32 mouse cellular contexts compared by ENCODE assay signal in genomic region chr17:12710976-12711375, GRCm38 (mm10). TPM values are rescaled to one million over a fixed set of nuclear protein-coding genes. Genes with fewer than 3 reads are reported as not detected.
DNase-seq lines count a peak whose midpoint lies in the region; ATAC-seq and TF ChIP-seq lines count a peak whose summit lies in the region.
"Had no signal": no experiment of that assay in that cellular context is flagged by ENCODE, and none has a peak within 500 bp of the region (broad histone marks: within the 10 kb centered on the region; RNA-seq: fewer than 3 reads in every experiment).

No protein-coding gene starts in this region.

- 0 out of 2 replicates have a peak overlapping the region, but pooled peaks have one; percentile 7 for H3K4me2 ChIP-seq in embryonic facial prominence, embryonic 13.5 days
- H3K4me2 ChIP-seq in heart, embryonic 13.5 days, result no peak overlapping the region
- H3K4me2 ChIP-seq in embryonic facial prominence, embryonic 14.5 days (ENCODE audit: low read depth, low read length), result no peak overlapping the region
- H3K4me2 ChIP-seq: forebrain, embryonic 12.5 days; forebrain, embryonic 15.5 days; heart, embryonic 15.5 days; hindbrain, embryonic 14.5 days had no signal

- H3K27me3 ChIP-seq in embryonic facial prominence, embryonic 13.5 days, result no peaks in the 10 kb centered on the region
- no peaks in the 10 kb centered on the region for H3K27me3 ChIP-seq in embryonic facial prominence, embryonic 10.5 days (replicated peaks; ENCODE audit: low read depth, poor library complexity, severe bottlenecking)
- no peaks in the 10 kb centered on the region for H3K27me3 ChIP-seq in heart, embryonic 13.5 days (replicated peaks)
- no peaks in the 10 kb centered on the region for H3K27me3 ChIP-seq in heart, adult 2 months (ENCODE audit: control insufficient read depth, insufficient read depth, low read length)
- no peaks in the 10 kb centered on the region for H3K27me3 ChIP-seq in embryonic facial prominence, embryonic 14.5 days (replicated peaks; ENCODE audit: control insufficient read depth, insufficient read depth, low read length)
- H3K27me3 ChIP-seq: CH12.LX; forebrain, embryonic 12.5 days; forebrain, embryonic 15.5 days; heart, embryonic 15.5 days; Patski had no signal

- peak overlapping the region; percentile 32; the same call in 1 of the 2 replicates for H3K9ac ChIP-seq in embryonic facial prominence, embryonic 13.5 days
- no peak overlapping the region for H3K9ac ChIP-seq in heart, embryonic 13.5 days
- no peak overlapping the region for H3K9ac ChIP-seq in heart, adult 2 months (ENCODE audit: low read depth, low read length)
- H3K9ac ChIP-seq in embryonic facial prominence, embryonic 14.5 days (ENCODE audit: low read depth, low read length), result no peak overlapping the region
- H3K9ac ChIP-seq: forebrain, embryonic 12.5 days; forebrain, embryonic 15.5 days; heart, embryonic 15.5 days; hindbrain, embryonic 14.5 days had no signal

- no peak overlapping the region for H3K4me3 ChIP-seq in embryonic facial prominence, embryonic 13.5 days
- H3K4me3 ChIP-seq in embryonic facial prominence, embryonic 10.5 days, result no peak overlapping the region
- H3K4me3 ChIP-seq in heart, embryonic 13.5 days, result no peak overlapping the region
- no peak overlapping the region for H3K4me3 ChIP-seq in heart, adult 2 months
- no peak overlapping the region for H3K4me3 ChIP-seq in embryonic facial prominence, embryonic 14.5 days (ENCODE audit: low read depth, low read length)
- H3K4me3 ChIP-seq: erythroblast, embryonic 14.5 days; forebrain, embryonic 12.5 days; forebrain, embryonic 15.5 days; heart, embryonic 15.5 days had no signal

- peak; percentile 74 for DNase-seq in adrenal gland, adult 2 months
- no peak for DNase-seq in adrenal gland, adult 18-20 months (ENCODE audit: low spot score in 2 of 2)
- DNase-seq in embryonic facial prominence, embryonic 10.5 days (ENCODE audit: low spot score), result no peak
- DNase-seq in heart, adult 2 months, result no peak
- DNase-seq in embryonic facial prominence, embryonic 14.5 days (ENCODE audit: low spot score), result no peak
- no peak for DNase-seq in frontal cortex, adult 2 months (ENCODE audit: extremely low spot score in 1 of 2, low spot score in 1 of 2)
- DNase-seq: B cell, adult 2 months; cerebellum, adult 18-20 months; cerebellum, adult 9-11 months; cerebellum, postnatal 25 days; gastrocnemius, postnatal 10 days; gastrocnemius, postnatal 36 days; heart, postnatal 10 days; heart, postnatal 36 days; kidney, adult 18-20 months; kidney, adult 9 months had no signal

- H3K79me2 ChIP-seq in heart, adult 2 months (replicated peaks; ENCODE audit: control insufficient read depth, insufficient read depth, low read length), result no peaks in the 10 kb centered on the region

- peaks cover 44% of the 10 kb centered on the region for H3K4me1 ChIP-seq in embryonic facial prominence, embryonic 13.5 days
- H3K4me1 ChIP-seq in embryonic facial prominence, embryonic 10.5 days, result no peaks in the 10 kb centered on the region
- H3K4me1 ChIP-seq in heart, embryonic 13.5 days, result peaks cover 20% of the 10 kb centered on the region
- peaks cover 3% of the 10 kb centered on the region for H3K4me1 ChIP-seq in heart, adult 2 months (ENCODE audit: control insufficient read depth, insufficient read depth, low read length)
- peaks cover 11% of the 10 kb centered on the region; the same call in 1 of the 2 replicates for H3K4me1 ChIP-seq in embryonic facial prominence, embryonic 14.5 days (ENCODE audit: control insufficient read depth, insufficient read depth, low read length)
- H3K4me1 ChIP-seq: forebrain, embryonic 12.5 days; forebrain, embryonic 15.5 days had no signal

- TF ChIP-seq POLR2A in heart, adult 2 months (IDR thresholded peaks at IDR 0.05; ENCODE audit: insufficient read depth, low read depth, low read length), result no peak

- TF ChIP-seq CTCF in heart, adult 2 months (IDR thresholded peaks at IDR 0.05), result no peak

- intact Hi-C loops in heart, adult 2 months (cut with DNase I), result no loop called here

- H3K27ac ChIP-seq in embryonic facial prominence, embryonic 13.5 days, result peak overlapping the region; percentile 78
- no peak overlapping the region for H3K27ac ChIP-seq in embryonic facial prominence, embryonic 10.5 days (replicated peaks)
- H3K27ac ChIP-seq in heart, embryonic 13.5 days (replicated peaks), result peak overlapping the region; percentile 30; the same call in 1 of the 2 replicates
- no peak overlapping the region for H3K27ac ChIP-seq in heart, adult 2 months
- H3K27ac ChIP-seq in embryonic facial prominence, embryonic 14.5 days (replicated peaks; ENCODE audit: low read depth, low read length), result peak overlapping the region; percentile 44
- H3K27ac ChIP-seq: forebrain, embryonic 12.5 days; forebrain, embryonic 15.5 days; heart, embryonic 15.5 days; hindbrain, embryonic 14.5 days; hindbrain, postnatal 0 days had no signal

- no peak for ATAC-seq in embryonic facial prominence, embryonic 13.5 days (ENCODE audit: insufficient number of reproducible peaks, insufficient read depth, low FRiP score, low TSS enrichment, low read depth)
- ATAC-seq in heart, embryonic 13.5 days (ENCODE audit: extremely low read depth, insufficient number of reproducible peaks, low FRiP score, low TSS enrichment), result no peak
- ATAC-seq in embryonic facial prominence, embryonic 14.5 days (ENCODE audit: low read depth), result no peak
- ATAC-seq: forebrain, embryonic 15.5 days; hindbrain, postnatal 0 days; inflammation-experienced regulatory T-cells, adult 6 months; intestine, embryonic 16.5 days; Patski had no signal

- no peaks in the 10 kb centered on the region for H3K9me3 ChIP-seq in embryonic facial prominence, embryonic 13.5 days
- H3K9me3 ChIP-seq in embryonic facial prominence, embryonic 10.5 days, result no peaks in the 10 kb centered on the region
- H3K9me3 ChIP-seq in heart, embryonic 13.5 days, result no peaks in the 10 kb centered on the region
- no peaks in the 10 kb centered on the region for H3K9me3 ChIP-seq in embryonic facial prominence, embryonic 14.5 days (ENCODE audit: control insufficient read depth, low read length)
- H3K9me3 ChIP-seq: forebrain, embryonic 12.5 days; forebrain, embryonic 15.5 days; G1E; heart, embryonic 15.5 days had no signal

- peaks cover 75% of the 10 kb centered on the region for H3K36me3 ChIP-seq in embryonic facial prominence, embryonic 13.5 days
- peaks cover 95% of the 10 kb centered on the region for H3K36me3 ChIP-seq in embryonic facial prominence, embryonic 10.5 days (replicated peaks)
- peaks cover 100% of the 10 kb centered on the region for H3K36me3 ChIP-seq in heart, embryonic 13.5 days
- H3K36me3 ChIP-seq in heart, adult 2 months (ENCODE audit: control insufficient read depth, insufficient read depth, low read length), result no peaks in the 10 kb centered on the region
- peaks cover 86% of the 10 kb centered on the region for H3K36me3 ChIP-seq in embryonic facial prominence, embryonic 14.5 days (ENCODE audit: control insufficient read depth, insufficient read depth, low read length)

- TF ChIP-seq EP300 in heart, adult 2 months (IDR thresholded peaks at IDR 0.05; ENCODE audit: insufficient read depth, low read depth, low read length), result no peak

- WGBS in embryonic facial prominence, embryonic 13.5 days, result 88% methylated on average over 2 of the region's 2 CpGs
- WGBS in embryonic facial prominence, embryonic 10.5 days, result 91% methylated on average over 2 of the region's 2 CpGs
- 80% methylated on average over 2 of the region's 2 CpGs for WGBS in heart, embryonic 13.5 days
- WGBS in heart, adult 2 months, result 84% methylated on average over 2 of the region's 2 CpGs
- 78% methylated on average over 2 of the region's 2 CpGs for WGBS in embryonic facial prominence, embryonic 14.5 days

RNA-seq across cellular contexts. Expression of gene Slc22a1, which starts 35.3 kb away (rescaled TPM):
- total RNA-seq in adrenal gland, adult 2 months (2021), result 1 to 10 TPM in 1 of 2 experiments, not detected in 1; 1.7 TPM
- 0.11 and 0.29 TPM in 2 replicates for polyA plus RNA-seq in adrenal gland, adult 2 months (2012; rRNA removed)
- total RNA-seq in adrenal gland, adult 18-20 months (2021), result under 1 TPM in 1 of 2 experiments, not detected in 1; 0.43 TPM
- polyA plus RNA-seq in embryonic facial prominence, embryonic 13.5 days (2015; fragmentation: Nextera tagmentation; extraction: Ambion mirVana), result 0.58 TPM in 1 of 2 replicates, not detected in the other
- polyA plus RNA-seq in embryonic facial prominence, embryonic 10.5 days (2016; fragmentation: Nextera tagmentation; extraction: Ambion mirVana), result not detected in 2 replicates
- 12.0 and 15.1 TPM in 2 replicates for polyA plus RNA-seq in heart, embryonic 13.5 days (2015; fragmentation: Nextera tagmentation; extraction: Ambion mirVana)
- 10 to 100 TPM in 1 of 2 experiments, 1 to 10 TPM in 1; 7.9 to 10.8 TPM for total RNA-seq in heart, adult 2 months (2021)
- polyA plus RNA-seq in heart, adult 2 months (2012; rRNA removed), result 2.7 and 9.0 TPM in 2 replicates
- polyA plus RNA-seq in embryonic facial prominence, embryonic 14.5 days (2014; fragmentation: Nextera tagmentation; extraction: Ambion mirVana), result 0.31 and 0.38 TPM in 2 replicates
- polyA plus RNA-seq in frontal cortex, adult 2 months (2012; rRNA removed), result 0.48 and 1.6 TPM in 2 replicates
- total RNA-seq: common myeloid progenitor, adult 5-6 weeks; G1E; gastrocnemius, postnatal 10 days; gastrocnemius, postnatal 36 days; granulocyte monocyte progenitor cell, adult 5-6 weeks had no signal
- polyA plus RNA-seq: erythroblast, embryonic 14.5 days; forebrain, embryonic 15.5 days; hindbrain, embryonic 11.5 days; hindbrain, embryonic 14.5 days; Patski had no signal

RNA-seq across cellular contexts. Expression of gene Igf2r, which starts 58.5 kb away (rescaled TPM):
- total RNA-seq in adrenal gland, adult 2 months (2021), result 10 to 100 TPM; 66.8 to 74.7 TPM
- 21.9 and 23.2 TPM in 2 replicates for polyA plus RNA-seq in adrenal gland, adult 2 months (2012; rRNA removed)
- 10 to 100 TPM; 55.8 to 67.8 TPM for total RNA-seq in adrenal gland, adult 18-20 months (2021)
- 27.9 and 35.4 TPM in 2 replicates for polyA plus RNA-seq in embryonic facial prominence, embryonic 13.5 days (2015; fragmentation: Nextera tagmentation; extraction: Ambion mirVana)
- polyA plus RNA-seq in embryonic facial prominence, embryonic 10.5 days (2016; fragmentation: Nextera tagmentation; extraction: Ambion mirVana), result 25.9 and 27.2 TPM in 2 replicates
- polyA plus RNA-seq in heart, embryonic 13.5 days (2015; fragmentation: Nextera tagmentation; extraction: Ambion mirVana), result 142 and 143 TPM in 2 replicates
- 100 to 1,000 TPM in 1 of 2 experiments, 10 to 100 TPM in 1; 98.9 to 116 TPM for total RNA-seq in heart, adult 2 months (2021)
- polyA plus RNA-seq in heart, adult 2 months (2012; rRNA removed), result 34.0 and 53.7 TPM in 2 replicates
- polyA plus RNA-seq in embryonic facial prominence, embryonic 14.5 days (2014; fragmentation: Nextera tagmentation; extraction: Ambion mirVana), result 66.0 and 67.5 TPM in 2 replicates
- 12.7 and 14.8 TPM in 2 replicates for polyA plus RNA-seq in frontal cortex, adult 2 months (2012; rRNA removed)

Comparison
In these comparisons a context has a peak if more than half of its experiments do, and no peak if none do; other contexts are left out.
1. H3K27ac ChIP-seq: peak in embryonic facial prominence, embryonic 13.5 days (single experiment), heart, embryonic 13.5 days (single experiment) and embryonic facial prominence, embryonic 14.5 days (single experiment); none in embryonic facial prominence, embryonic 10.5 days (single experiment) and heart, adult 2 months (single experiment).